Comparison of ENCODE assay signal across 13 mouse cellular contexts in the genomic region with DNA sequence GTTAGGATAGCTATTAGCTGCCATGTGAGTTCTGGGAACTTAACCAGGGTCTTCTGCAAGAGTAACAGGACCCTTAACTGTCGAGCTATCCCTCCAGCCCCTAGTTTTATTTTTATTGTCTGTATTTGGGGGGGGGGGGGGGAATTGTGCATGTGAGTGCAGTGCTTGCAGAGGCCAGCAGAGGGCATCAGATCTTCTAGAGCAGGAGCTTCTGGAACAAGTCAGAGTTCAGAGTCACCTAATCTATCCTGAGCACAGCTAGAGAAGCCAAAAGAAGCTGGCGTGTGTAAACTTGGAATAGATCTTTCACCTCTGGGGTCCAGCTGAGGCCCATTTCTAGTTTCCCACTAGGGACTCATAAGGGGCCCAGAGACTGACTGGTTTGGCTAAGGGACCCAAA. TPM values are rescaled to one million over a fixed set of nuclear protein-coding genes. Genes with fewer than 3 reads are reported as not detected.
DNase-seq lines count a peak whose midpoint lies in the region; ATAC-seq and TF ChIP-seq lines count a peak whose summit lies in the region.
"Had no signal": no experiment of that assay in that cellular context is flagged by ENCODE, and none has a peak within 500 bp of the region (broad histone marks: within the 10 kb centered on the region; RNA-seq: fewer than 3 reads in every experiment).

No protein-coding gene starts in this region.

- no peak overlapping the region for H3K4me2 ChIP-seq in hindbrain, embryonic 16.5 days (ENCODE audit: low read length)
- H3K4me2 ChIP-seq in midbrain, embryonic 11.5 days, result no peak overlapping the region
- H3K4me2 ChIP-seq in midbrain, embryonic 16.5 days (ENCODE audit: low read length), result no peak overlapping the region
- no peak overlapping the region for H3K4me2 ChIP-seq in forebrain, embryonic 15.5 days (replicated peaks)
- H3K4me2 ChIP-seq: heart, embryonic 13.5 days had no signal

- H3K9ac ChIP-seq in hindbrain, embryonic 16.5 days (ENCODE audit: low read depth, low read length), result no peak overlapping the region
- no peak overlapping the region for H3K9ac ChIP-seq in midbrain, embryonic 11.5 days (ENCODE audit: low read length)
- H3K9ac ChIP-seq in midbrain, embryonic 16.5 days (ENCODE audit: low read depth, low read length), result no peak overlapping the region
- no peak overlapping the region for H3K9ac ChIP-seq in forebrain, embryonic 15.5 days (replicated peaks)
- H3K9ac ChIP-seq: heart, embryonic 13.5 days had no signal

- no peak for ATAC-seq in hindbrain, embryonic 16.5 days
- no peak for ATAC-seq in midbrain, embryonic 11.5 days (ENCODE audit: low FRiP score)
- ATAC-seq in midbrain, embryonic 16.5 days, result no peak
- no peak for ATAC-seq in forebrain, embryonic 15.5 days (replicated peaks)

- H3K9me3 ChIP-seq in hindbrain, embryonic 10.5 days, result 0 out of 2 replicates have a peak, but pooled peaks cover 9% of the 10 kb centered on the region
- H3K9me3 ChIP-seq in hindbrain, embryonic 16.5 days (ENCODE audit: control insufficient read depth, low read length), result no peaks in the 10 kb centered on the region
- H3K9me3 ChIP-seq in midbrain, embryonic 11.5 days (ENCODE audit: control insufficient read depth, low read length), result no peaks in the 10 kb centered on the region
- H3K9me3 ChIP-seq in midbrain, embryonic 16.5 days (replicated peaks; ENCODE audit: control insufficient read depth, low read length, poor library complexity, severe bottlenecking), result no peaks in the 10 kb centered on the region; the same call in 1 of the 2 replicates
- no peaks in the 10 kb centered on the region for H3K9me3 ChIP-seq in forebrain, embryonic 15.5 days
- H3K9me3 ChIP-seq: embryonic facial prominence, embryonic 13.5 days had no signal

- TF ChIP-seq CTCF in bone marrow macrophage, adult 2 months (IDR thresholded peaks at IDR 0.05; ENCODE audit: low read depth, low read length), result peak; percentile 10; the same call in 1 of the 2 replicates

- H3K4me1 ChIP-seq in hindbrain, embryonic 10.5 days (replicated peaks), result peaks cover 40% of the 10 kb centered on the region
- H3K4me1 ChIP-seq in hindbrain, embryonic 16.5 days (ENCODE audit: control insufficient read depth, insufficient read depth, low read depth, low read length), result peaks cover 8% of the 10 kb centered on the region
- H3K4me1 ChIP-seq in midbrain, embryonic 11.5 days (ENCODE audit: control insufficient read depth, insufficient read depth, low read length), result peaks cover 17% of the 10 kb centered on the region
- peaks cover 3% of the 10 kb centered on the region for H3K4me1 ChIP-seq in midbrain, embryonic 16.5 days (ENCODE audit: control insufficient read depth, insufficient read depth, low read length)
- H3K4me1 ChIP-seq in bone marrow macrophage, adult 2 months (ENCODE audit: control insufficient read depth, insufficient read depth, low read length), result no peaks in the 10 kb centered on the region
- peaks cover 17% of the 10 kb centered on the region for H3K4me1 ChIP-seq in forebrain, embryonic 15.5 days

- peak; percentile 43 for DNase-seq in hindbrain, embryonic 10.5 days (ENCODE audit: low spot score)
- peak; percentile 88 for DNase-seq in midbrain, embryonic 11.5 days (ENCODE audit: low spot score, missing footprints)
- peak; percentile 13 for DNase-seq in splenic B cell, adult 2 months (ENCODE audit: low read depth, low spot score)
- no peak for DNase-seq in cerebellum, adult 8-10 months
- DNase-seq: cerebellum, adult 18-20 months; kidney, adult 11 months; spleen, adult 18-20 months had no signal

- no peak for TF ChIP-seq POLR2A in bone marrow macrophage, adult 2 months (IDR thresholded peaks at IDR 0.05; ENCODE audit: borderline replicate concordance, low read depth, low read length)

- no peak overlapping the region for H3K27ac ChIP-seq in hindbrain, embryonic 10.5 days
- no peak overlapping the region for H3K27ac ChIP-seq in hindbrain, embryonic 16.5 days (ENCODE audit: low read depth, low read length)
- no peak overlapping the region for H3K27ac ChIP-seq in midbrain, embryonic 11.5 days (ENCODE audit: low read depth, low read length)
- H3K27ac ChIP-seq in midbrain, embryonic 16.5 days (ENCODE audit: low read length), result no peak overlapping the region
- H3K27ac ChIP-seq in bone marrow macrophage, adult 2 months (ENCODE audit: insufficient read depth, low read depth, low read length), result no peak overlapping the region
- no peak overlapping the region for H3K27ac ChIP-seq in forebrain, embryonic 15.5 days (replicated peaks)
- H3K27ac ChIP-seq: embryonic facial prominence, embryonic 13.5 days; heart, embryonic 13.5 days had no signal

- peaks cover 58% of the 10 kb centered on the region for H3K27me3 ChIP-seq in hindbrain, embryonic 10.5 days (ENCODE audit: insufficient read depth, poor library complexity, severe bottlenecking)
- H3K27me3 ChIP-seq in hindbrain, embryonic 16.5 days (replicated peaks; ENCODE audit: control insufficient read depth, insufficient read depth, low read length), result peaks cover 2% of the 10 kb centered on the region; the same call in 1 of the 2 replicates
- peaks cover 27% of the 10 kb centered on the region for H3K27me3 ChIP-seq in midbrain, embryonic 11.5 days (ENCODE audit: control insufficient read depth, insufficient read depth, low read length)
- peaks cover 19% of the 10 kb centered on the region for H3K27me3 ChIP-seq in midbrain, embryonic 16.5 days (ENCODE audit: control insufficient read depth, insufficient read depth, low read depth, low read length)
- H3K27me3 ChIP-seq in splenic B cell, adult 2 months (ENCODE audit: control insufficient read depth, insufficient read depth, low read length, poor library complexity, severe bottlenecking), result peaks cover 2% of the 10 kb centered on the region; the same call in 1 of the 2 replicates
- H3K27me3 ChIP-seq in forebrain, embryonic 15.5 days, result peaks cover 26% of the 10 kb centered on the region

- no peaks in the 10 kb centered on the region for H3K36me3 ChIP-seq in hindbrain, embryonic 10.5 days
- no peaks in the 10 kb centered on the region for H3K36me3 ChIP-seq in hindbrain, embryonic 16.5 days (ENCODE audit: control insufficient read depth, insufficient read depth, low read length)
- no peaks in the 10 kb centered on the region for H3K36me3 ChIP-seq in midbrain, embryonic 11.5 days (ENCODE audit: control insufficient read depth, insufficient read depth, low read length)
- no peaks in the 10 kb centered on the region for H3K36me3 ChIP-seq in midbrain, embryonic 16.5 days (ENCODE audit: control insufficient read depth, insufficient read depth, low read length)
- H3K36me3 ChIP-seq in splenic B cell, adult 2 months (ENCODE audit: control insufficient read depth, insufficient read depth, low read length, poor library complexity, severe bottlenecking), result no peaks in the 10 kb centered on the region
- no peaks in the 10 kb centered on the region for H3K36me3 ChIP-seq in forebrain, embryonic 15.5 days
- H3K36me3 ChIP-seq: embryonic facial prominence, embryonic 13.5 days; heart, embryonic 13.5 days had no signal

- 83% methylated on average over 2 of the region's 2 CpGs for WGBS in hindbrain, embryonic 10.5 days
- 89% methylated on average over 2 of the region's 2 CpGs for WGBS in hindbrain, embryonic 16.5 days
- 87% methylated on average over 2 of the region's 2 CpGs for WGBS in midbrain, embryonic 11.5 days
- WGBS in midbrain, embryonic 16.5 days, result 97% methylated on average over 2 of the region's 2 CpGs
- WGBS in forebrain, embryonic 15.5 days, result 98% methylated on average over 2 of the region's 2 CpGs

- H3K4me3 ChIP-seq in hindbrain, embryonic 10.5 days, result no peak overlapping the region
- no peak overlapping the region for H3K4me3 ChIP-seq in hindbrain, embryonic 16.5 days (ENCODE audit: low read length)
- H3K4me3 ChIP-seq in midbrain, embryonic 11.5 days (ENCODE audit: low read depth, low read length), result no peak overlapping the region
- no peak overlapping the region for H3K4me3 ChIP-seq in midbrain, embryonic 16.5 days (ENCODE audit: low read depth, low read length)
- H3K4me3 ChIP-seq in bone marrow macrophage, adult 2 months (ENCODE audit: insufficient read depth, low read length), result no peak overlapping the region
- H3K4me3 ChIP-seq in forebrain, embryonic 15.5 days, result no peak overlapping the region

RNA-seq across cellular contexts. Expression of gene Eya2, which starts 1.1 kb away (rescaled TPM):
- polyA plus RNA-seq in hindbrain, embryonic 10.5 days (2016; fragmentation: Nextera tagmentation; extraction: Ambion mirVana), result 28.1 and 32.8 TPM in 2 replicates
- 8.1 and 12.1 TPM in 2 replicates for polyA plus RNA-seq in hindbrain, embryonic 16.5 days (2015; fragmentation: Nextera tagmentation; extraction: Ambion mirVana)
- 6.9 and 8.3 TPM in 2 replicates for polyA plus RNA-seq in midbrain, embryonic 11.5 days (2014; fragmentation: Nextera tagmentation; extraction: Ambion mirVana)
- polyA plus RNA-seq in midbrain, embryonic 16.5 days (2015; fragmentation: Nextera tagmentation; extraction: Ambion mirVana), result 3.4 and 3.6 TPM in 2 replicates
- 1.0 TPM in 1 of 2 replicates, not detected in the other for polyA plus RNA-seq in bone marrow macrophage, adult 2 months (2012; ENCODE audit: insufficient read depth, insufficient read length, missing spikeins)
- 2.8 TPM in 2 replicates for polyA plus RNA-seq in forebrain, embryonic 15.5 days (2015; fragmentation: Nextera tagmentation; extraction: Ambion mirVana)
